Comparison of ENCODE assay signal across 10 mouse cellular contexts in genomic region chr1:136045774-136046173, GRCm38 (mm10). TPM values are rescaled to one million over a fixed set of nuclear protein-coding genes. Genes with fewer than 3 reads are reported as not detected.
A peak's percentile ranks its signal among the peaks of the same experiment; 100 is the strongest.
DNase-seq lines count a peak whose midpoint lies in the region; ATAC-seq and TF ChIP-seq lines count a peak whose summit lies in the region.
"Had no signal": no experiment of that assay in that cellular context is flagged by ENCODE, and none has a peak within 500 bp of the region (broad histone marks: within the 10 kb centered on the region; RNA-seq: fewer than 3 reads in every experiment).

No protein-coding gene starts in this region.

- ATAC-seq in CD4-positive, CD25-positive, alpha-beta regulatory T cell, adult 4 months = peak; percentile 43
- ATAC-seq in forebrain, postnatal 0 days = peak; percentile 61
- peak; percentile 24; the same call in 1 of the 2 replicates for ATAC-seq in lung, embryonic 16.5 days (ENCODE audit: low read depth)

- H3K4me2 ChIP-seq in forebrain, postnatal 0 days (ENCODE audit: low read depth) = no peak overlapping the region
- H3K4me2 ChIP-seq in lung, embryonic 16.5 days (ENCODE audit: low read depth, low read length) = no peak overlapping the region

- 16% methylated on average over 4 of the region's 4 CpGs for WGBS in forebrain, postnatal 0 days
- 16% methylated on average over 4 of the region's 4 CpGs for WGBS in lung, embryonic 16.5 days

- no peak overlapping the region for H3K9ac ChIP-seq in forebrain, postnatal 0 days
- no peak overlapping the region for H3K9ac ChIP-seq in lung, embryonic 16.5 days (ENCODE audit: low read length)

- peak; percentile 30 to 53 for DNase-seq in adrenal gland, adult 18-20 months (ENCODE audit: low spot score in 2 of 2)
- DNase-seq in adrenal gland, adult 8-10 months = no peak
- peak; percentile 30 for DNase-seq in c-Kit-positive CD71-negative TER-119-negative erythroid progenitor cells, embryonic 14.5 days (ENCODE audit: low read depth)
- DNase-seq in forebrain, postnatal 0 days = peak; percentile 84
- DNase-seq in kidney, postnatal 10 days = peak; percentile 75
- peak; percentile 66 for DNase-seq in right cerebral cortex, postnatal 25 days

- peak; percentile 88 for TF ChIP-seq CTCF in forebrain, postnatal 0 days (IDR thresholded peaks at IDR 0.05; ENCODE audit: low read depth)

- no peaks in the 10 kb centered on the region for H3K9me3 ChIP-seq in forebrain, postnatal 0 days (ENCODE audit: low read length)
- no peaks in the 10 kb centered on the region for H3K9me3 ChIP-seq in lung, embryonic 16.5 days (ENCODE audit: control insufficient read depth, low read length)

- H3K4me1 ChIP-seq in forebrain, postnatal 0 days (ENCODE audit: insufficient read depth) = 0 out of 2 replicates have a peak, but pooled peaks cover 3% of the 10 kb centered on the region
- peaks cover 8% of the 10 kb centered on the region for H3K4me1 ChIP-seq in lung, embryonic 16.5 days (replicated peaks; ENCODE audit: control insufficient read depth, insufficient read depth, low read length)

- no peak overlapping the region for H3K4me3 ChIP-seq in forebrain, postnatal 0 days (ENCODE audit: low read depth, low read length)
- no peak overlapping the region for H3K4me3 ChIP-seq in lung, embryonic 16.5 days (ENCODE audit: low read length)

- no peak overlapping the region for H3K27ac ChIP-seq in forebrain, postnatal 0 days (ENCODE audit: low read depth, low read length)
- H3K27ac ChIP-seq in lung, embryonic 16.5 days (ENCODE audit: low read length) = no peak overlapping the region

- peaks cover 14% of the 10 kb centered on the region; the same call in 1 of the 2 replicates for H3K27me3 ChIP-seq in forebrain, postnatal 0 days (ENCODE audit: insufficient read depth, low read length)
- H3K27me3 ChIP-seq in lung, embryonic 16.5 days (ENCODE audit: control insufficient read depth, insufficient read depth, low read depth, low read length) = peaks cover 24% of the 10 kb centered on the region

- no peaks in the 10 kb centered on the region for H3K36me3 ChIP-seq in forebrain, postnatal 0 days (ENCODE audit: insufficient read depth)
- H3K36me3 ChIP-seq in lung, embryonic 16.5 days (ENCODE audit: control insufficient read depth, insufficient read depth, low read length) = no peaks in the 10 kb centered on the region

RNA-seq across cellular contexts. Expression of gene Ascl5, which starts 4.8 kb away (rescaled TPM):
- not detected for total RNA-seq in adrenal gland, adult 18-20 months (2021)
- not detected for total RNA-seq in adrenal gland, adult 8-10 months (2022)
- not detected for polyA plus RNA-seq in CD4-positive, CD25-positive, alpha-beta regulatory T cell, adult 4 months (2017; shearing (Covaris generic))
- 0.46 TPM in 1 of 2 replicates, not detected in the other for total RNA-seq in forebrain, postnatal 0 days (2014; rRNA removed)
- polyA plus RNA-seq in forebrain, postnatal 0 days (2015; fragmentation: Nextera tagmentation; extraction: Ambion mirVana) = 0.36 and 0.90 TPM in 2 replicates
- polyA plus RNA-seq in lung, embryonic 16.5 days (2015; fragmentation: Nextera tagmentation; extraction: Ambion mirVana) = not detected in 2 replicates
- total RNA-seq: layer of hippocampus, adult 8-10 months had no signal

RNA-seq across cellular contexts. Expression of gene Cacna1s, which starts 6.8 kb away (rescaled TPM):
- total RNA-seq in adrenal gland, adult 18-20 months (2021) = under 1 TPM; 0.42 to 0.56 TPM
- 1 to 10 TPM in 1 of 4 experiments, under 1 TPM in 3; 0.40 to 1.0 (median 0.75) TPM for total RNA-seq in adrenal gland, adult 8-10 months (2022)
- polyA plus RNA-seq in CD4-positive, CD25-positive, alpha-beta regulatory T cell, adult 4 months (2017; shearing (Covaris generic)) = 1 to 10 TPM; 3.6 to 6.9 TPM
- total RNA-seq in forebrain, postnatal 0 days (2014; rRNA removed) = 0.62 and 1.1 TPM in 2 replicates
- polyA plus RNA-seq in forebrain, postnatal 0 days (2015; fragmentation: Nextera tagmentation; extraction: Ambion mirVana) = 0.30 and 1.1 TPM in 2 replicates
- polyA plus RNA-seq in lung, embryonic 16.5 days (2015; fragmentation: Nextera tagmentation; extraction: Ambion mirVana) = 0.29 and 1.0 TPM in 2 replicates
- polyA plus RNA-seq: stomach, embryonic 14.5 days had no signal

RNA-seq across cellular contexts. Expression of gene Tmem9, which starts 37.8 kb away (rescaled TPM):
- total RNA-seq in adrenal gland, adult 18-20 months (2021) = 10 to 100 TPM; 29.8 to 32.0 TPM
- 10 to 100 TPM; 37.4 to 55.6 (median 50.2) TPM for total RNA-seq in adrenal gland, adult 8-10 months (2022)
- 10 to 100 TPM; 36.4 to 64.0 TPM for polyA plus RNA-seq in CD4-positive, CD25-positive, alpha-beta regulatory T cell, adult 4 months (2017; shearing (Covaris generic))
- 91.7 and 95.5 TPM in 2 replicates for total RNA-seq in forebrain, postnatal 0 days (2014; rRNA removed)
- 156 and 175 TPM in 2 replicates for polyA plus RNA-seq in forebrain, postnatal 0 days (2015; fragmentation: Nextera tagmentation; extraction: Ambion mirVana)
- 163 and 171 TPM in 2 replicates for polyA plus RNA-seq in lung, embryonic 16.5 days (2015; fragmentation: Nextera tagmentation; extraction: Ambion mirVana)

RNA-seq across cellular contexts. Expression of gene Igfn1, which starts 39.6 kb away (rescaled TPM):
- under 1 TPM in 1 of 2 experiments, not detected in 1; 0.10 TPM for total RNA-seq in adrenal gland, adult 18-20 months (2021)
- total RNA-seq in adrenal gland, adult 8-10 months (2022) = under 1 TPM in 3 of 4 experiments, not detected in 1; 0.12 to 0.17 (median 0.15) TPM
- polyA plus RNA-seq in CD4-positive, CD25-positive, alpha-beta regulatory T cell, adult 4 months (2017; shearing (Covaris generic)) = not detected
- total RNA-seq in forebrain, postnatal 0 days (2014; rRNA removed) = not detected in 2 replicates
- not detected in 2 replicates for polyA plus RNA-seq in forebrain, postnatal 0 days (2015; fragmentation: Nextera tagmentation; extraction: Ambion mirVana)
- polyA plus RNA-seq in lung, embryonic 16.5 days (2015; fragmentation: Nextera tagmentation; extraction: Ambion mirVana) = not detected in 2 replicates
